Mouse (Mus musculus): ENCODE data around the gene Abcc6. TPM values are rescaled to one million over a fixed set of nuclear protein-coding genes. Genes with fewer than 3 reads are reported as not detected.

Abcc6 gene
- polyA plus RNA-seq, 1 experiment from 2014 or later: 0.18 TPM

DNA sequence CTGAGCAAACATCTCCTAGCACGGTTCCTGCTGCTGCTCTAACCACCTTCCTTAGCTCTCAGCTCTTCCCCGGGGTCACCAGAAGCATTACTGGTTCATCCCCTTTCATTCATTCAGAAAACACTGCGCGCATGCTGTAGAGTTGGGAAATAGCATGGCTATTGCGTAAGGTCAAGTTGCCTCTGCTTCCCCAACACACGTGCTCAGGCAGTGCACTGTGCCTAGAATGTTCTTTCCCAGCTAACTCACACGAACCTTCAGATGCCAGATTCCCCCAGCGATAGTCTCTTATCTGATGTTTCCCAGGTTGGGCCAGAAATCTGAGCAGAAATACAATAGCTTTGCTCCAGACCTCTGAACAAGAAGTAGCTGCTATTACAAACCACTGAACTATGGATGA is 37.6 kb downstream of the Abcc6 start:
- ATAC-seq (replicated peaks; ENCODE audit: insufficient number of reproducible peaks, low FRiP score, low TSS enrichment, low read depth): no peak
- Histone ChIP-seq H3K9ac (replicated peaks; ENCODE audit: low read length) (no peak overlapping the region), H3K36me3 (replicated peaks; ENCODE audit: control insufficient read depth, insufficient read depth, low read depth, low read length) (no peaks in the 10 kb centered on the region), H3K9me3 (replicated peaks; ENCODE audit: control insufficient read depth, low read length) (no peaks in the 10 kb centered on the region), H3K27me3 (ENCODE audit: control insufficient read depth, insufficient read depth, low read length) (no peaks in the 10 kb centered on the region), H3K4me1 (ENCODE audit: control insufficient read depth, insufficient read depth, low read length) (no peaks in the 10 kb centered on the region), H3K27ac (replicated peaks; ENCODE audit: low read depth, low read length) (no peak overlapping the region), H3K4me3 (ENCODE audit: low read depth, low read length) (no peak overlapping the region), H3K4me2 (ENCODE audit: low read depth, low read length) (no peak overlapping the region)
- DNase-seq (ENCODE audit: low spot score): no peak
- 86% methylated on average over 8 of the region's 8 CpGs for WGBS

- no peaks in the 10 kb centered on the region for H3K27me3 ChIP-seq (ENCODE audit: control insufficient read depth, insufficient read depth, low read length)
- WGBS: 88% methylated on average over 1 of the region's 1 CpGs
- DNase-seq (ENCODE audit: low spot score) (no peak), ATAC-seq (replicated peaks; ENCODE audit: insufficient number of reproducible peaks, low FRiP score, low TSS enrichment, low read depth) (no peak)
- H3K4me2 ChIP-seq (ENCODE audit: low read depth, low read length): no peak overlapping the region
- no peaks in the 10 kb centered on the region for H3K9me3 ChIP-seq (replicated peaks; ENCODE audit: control insufficient read depth, low read length)
- no peaks in the 10 kb centered on the region for H3K4me1 ChIP-seq (ENCODE audit: control insufficient read depth, insufficient read depth, low read length)
- no peak overlapping the region for H3K27ac ChIP-seq (replicated peaks; ENCODE audit: low read depth, low read length)
- H3K4me3 ChIP-seq (ENCODE audit: low read depth, low read length): no peak overlapping the region
- H3K36me3 ChIP-seq (replicated peaks; ENCODE audit: control insufficient read depth, insufficient read depth, low read depth, low read length): no peaks in the 10 kb centered on the region
- H3K9ac ChIP-seq (replicated peaks; ENCODE audit: low read length): no peak overlapping the region
These were observed 41.8 kb downstream of the Abcc6 start for GRCm38 (mm10) chr7:45988344-45988743.

- no peaks in the 10 kb centered on the region for H3K36me3 ChIP-seq (replicated peaks; ENCODE audit: control insufficient read depth, insufficient read depth, low read depth, low read length)
- no peak overlapping the region for H3K27ac ChIP-seq (replicated peaks; ENCODE audit: low read depth, low read length)
- no peaks in the 10 kb centered on the region for H3K27me3 ChIP-seq (ENCODE audit: control insufficient read depth, insufficient read depth, low read length)
- H3K4me1 ChIP-seq (ENCODE audit: control insufficient read depth, insufficient read depth, low read length): no peaks in the 10 kb centered on the region
- no peak overlapping the region for H3K9ac ChIP-seq (replicated peaks; ENCODE audit: low read length)
- WGBS: 77% methylated on average over 6 of the region's 6 CpGs
- ATAC-seq (replicated peaks; ENCODE audit: insufficient number of reproducible peaks, low FRiP score, low TSS enrichment, low read depth) (no peak), DNase-seq (ENCODE audit: low spot score) (no peak)
- H3K4me2 ChIP-seq (ENCODE audit: low read depth, low read length): no peak overlapping the region
- H3K9me3 ChIP-seq (replicated peaks; ENCODE audit: control insufficient read depth, low read length): no peaks in the 10 kb centered on the region
- no peak overlapping the region for H3K4me3 ChIP-seq (ENCODE audit: low read depth, low read length)
These were observed 43.2 kb downstream of the Abcc6 start for GRCm38 (mm10) chr7:45986893-45987292.

DNA sequence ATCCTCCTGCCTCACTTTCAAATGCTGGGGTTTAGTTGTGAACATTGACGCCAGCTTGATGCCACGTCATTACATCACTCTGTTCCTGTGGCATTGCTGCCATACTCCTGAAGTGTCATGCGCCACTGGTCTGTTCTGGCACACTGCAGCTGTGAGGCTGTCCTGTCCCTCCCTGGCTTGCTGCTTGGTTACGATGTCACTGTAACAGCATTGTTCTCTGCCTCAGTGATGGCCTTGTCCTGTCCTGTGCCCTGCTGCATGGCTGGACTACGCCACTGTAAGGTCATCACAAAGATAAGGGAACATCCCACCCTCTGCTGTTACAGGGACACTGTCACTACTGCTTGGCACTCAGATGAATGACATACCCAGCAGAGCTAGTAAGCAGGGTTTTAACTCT is 48.5 kb downstream of the Abcc6 start:
- ATAC-seq (replicated peaks; ENCODE audit: insufficient number of reproducible peaks, low FRiP score, low TSS enrichment, low read depth): no peak
- no peaks in the 10 kb centered on the region for H3K4me1 ChIP-seq (ENCODE audit: control insufficient read depth, insufficient read depth, low read length)

GRCm38 (mm10) chr7:45974512-45974911 is 55.6 kb downstream of the Abcc6 start:
- Histone ChIP-seq H3K27me3 (ENCODE audit: control insufficient read depth, insufficient read depth, low read length) (no peaks in the 10 kb centered on the region), H3K27ac (replicated peaks; ENCODE audit: low read depth, low read length) (no peak overlapping the region), H3K4me3 (ENCODE audit: low read depth, low read length) (no peak overlapping the region), H3K9ac (replicated peaks; ENCODE audit: low read length) (no peak overlapping the region), H3K36me3 (replicated peaks; ENCODE audit: control insufficient read depth, insufficient read depth, low read depth, low read length) (no peaks in the 10 kb centered on the region), H3K4me1 (ENCODE audit: control insufficient read depth, insufficient read depth, low read length) (no peaks in the 10 kb centered on the region), H3K4me2 (ENCODE audit: low read depth, low read length) (no peak overlapping the region), H3K9me3 (replicated peaks; ENCODE audit: control insufficient read depth, low read length) (no peaks in the 10 kb centered on the region)
- ATAC-seq (replicated peaks; ENCODE audit: insufficient number of reproducible peaks, low FRiP score, low TSS enrichment, low read depth) (no peak), DNase-seq (ENCODE audit: low spot score) (no peak)
- WGBS: 73% methylated on average over 6 of the region's 6 CpGs

More for the DNA sequence above, 48.5 kb downstream of the Abcc6 start:
- no peak overlapping the region for H3K4me2 ChIP-seq (ENCODE audit: low read depth, low read length)
- no peak overlapping the region for H3K27ac ChIP-seq (replicated peaks; ENCODE audit: low read depth, low read length)
- WGBS: 79% methylated on average over 5 of the region's 5 CpGs
- H3K36me3 ChIP-seq (replicated peaks; ENCODE audit: control insufficient read depth, insufficient read depth, low read depth, low read length): no peaks in the 10 kb centered on the region
- H3K9ac ChIP-seq (replicated peaks; ENCODE audit: low read length): no peak overlapping the region
- no peak for DNase-seq (ENCODE audit: low spot score)
- H3K4me3 ChIP-seq (ENCODE audit: low read depth, low read length): no peak overlapping the region
- H3K27me3 ChIP-seq (ENCODE audit: control insufficient read depth, insufficient read depth, low read length): no peaks in the 10 kb centered on the region
- H3K9me3 ChIP-seq (replicated peaks; ENCODE audit: control insufficient read depth, low read length): no peaks in the 10 kb centered on the region

- Histone ChIP-seq H3K36me3 (replicated peaks; ENCODE audit: control insufficient read depth, insufficient read depth, low read depth, low read length) (no peaks in the 10 kb centered on the region), H3K27ac (replicated peaks; ENCODE audit: low read depth, low read length) (no peak overlapping the region), H3K4me3 (ENCODE audit: low read depth, low read length) (no peak overlapping the region), H3K9me3 (replicated peaks; ENCODE audit: control insufficient read depth, low read length) (no peaks in the 10 kb centered on the region), H3K4me2 (ENCODE audit: low read depth, low read length) (no peak overlapping the region), H3K9ac (replicated peaks; ENCODE audit: low read length) (no peak overlapping the region), H3K4me1 (ENCODE audit: control insufficient read depth, insufficient read depth, low read length) (no peaks in the 10 kb centered on the region), H3K27me3 (ENCODE audit: control insufficient read depth, insufficient read depth, low read length) (no peaks in the 10 kb centered on the region)
- 70% methylated on average over 6 of the region's 6 CpGs for WGBS
- no peak for DNase-seq (ENCODE audit: low spot score)
- no peak for ATAC-seq (replicated peaks; ENCODE audit: insufficient number of reproducible peaks, low FRiP score, low TSS enrichment, low read depth)
These were observed 56.0 kb downstream of the Abcc6 start for GRCm38 (mm10) chr7:45974103-45974502.

- DNase-seq (ENCODE audit: low spot score): no peak
- H3K9ac ChIP-seq (replicated peaks; ENCODE audit: low read length): no peak overlapping the region
- no peak overlapping the region for H3K4me3 ChIP-seq (ENCODE audit: low read depth, low read length)
- 77% methylated on average over 6 of the region's 6 CpGs for WGBS
- H3K27me3 ChIP-seq (ENCODE audit: control insufficient read depth, insufficient read depth, low read length): no peaks in the 10 kb centered on the region
- no peaks in the 10 kb centered on the region for H3K36me3 ChIP-seq (replicated peaks; ENCODE audit: control insufficient read depth, insufficient read depth, low read depth, low read length)
- H3K9me3 ChIP-seq (replicated peaks; ENCODE audit: control insufficient read depth, low read length): no peaks in the 10 kb centered on the region
- no peak for ATAC-seq (replicated peaks; ENCODE audit: insufficient number of reproducible peaks, low FRiP score, low TSS enrichment, low read depth)
- no peak overlapping the region for H3K27ac ChIP-seq (replicated peaks; ENCODE audit: low read depth, low read length)
- no peaks in the 10 kb centered on the region for H3K4me1 ChIP-seq (ENCODE audit: control insufficient read depth, insufficient read depth, low read length)
- H3K4me2 ChIP-seq (ENCODE audit: low read depth, low read length): no peak overlapping the region
These were observed 56.8 kb downstream of the Abcc6 start for GRCm38 (mm10) chr7:45973271-45973687.

DNA sequence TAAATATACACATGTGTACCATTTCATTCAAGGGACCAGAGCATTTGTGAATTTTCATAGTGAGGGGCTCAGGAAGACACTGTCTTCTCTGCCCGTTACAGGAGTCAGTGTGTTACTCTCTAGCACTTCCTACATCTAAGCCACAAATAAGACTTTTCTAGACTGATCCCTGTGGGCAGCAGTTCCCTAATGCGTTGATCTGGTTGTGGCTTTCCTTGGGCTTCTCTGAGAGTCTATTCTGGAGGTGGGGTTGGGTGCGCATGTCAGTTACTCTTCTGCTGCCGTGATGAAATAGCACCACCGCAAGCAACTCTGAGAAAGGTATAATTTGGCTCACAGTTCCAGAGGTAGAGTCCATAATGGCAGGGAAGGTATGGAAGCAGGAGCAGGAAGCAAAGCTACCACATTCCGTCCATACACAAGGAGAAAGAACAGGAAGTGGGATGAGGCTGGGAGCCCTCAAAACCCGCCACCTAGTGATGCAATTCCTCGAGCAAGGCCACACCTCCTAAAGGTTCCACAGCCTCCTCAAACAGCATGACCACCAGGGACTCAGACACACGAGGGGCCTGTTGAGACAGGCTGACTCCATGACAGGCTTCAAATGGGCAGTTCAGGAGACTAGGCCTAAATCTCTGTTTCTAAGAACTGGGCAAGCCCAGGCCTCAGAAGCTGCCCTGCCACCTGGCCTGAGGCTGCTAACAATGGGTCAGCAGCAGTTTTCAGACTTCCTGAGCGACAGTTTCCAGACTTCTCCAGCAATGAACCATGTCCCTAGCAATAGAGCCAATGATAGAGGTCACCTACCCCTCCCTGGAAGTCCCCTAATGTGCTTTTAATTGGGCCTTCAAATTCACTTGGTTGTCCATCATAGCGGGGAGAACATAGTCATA is 58.0 kb downstream of the Abcc6 start:
- no peaks in the 10 kb centered on the region for H3K36me3 ChIP-seq (replicated peaks; ENCODE audit: control insufficient read depth, insufficient read depth, low read depth, low read length)
- H3K4me3 ChIP-seq (ENCODE audit: low read depth, low read length): no peak overlapping the region
- no peak overlapping the region for H3K4me2 ChIP-seq (ENCODE audit: low read depth, low read length)
- 78% methylated on average over 11 of the region's 11 CpGs for WGBS
- H3K9me3 ChIP-seq (replicated peaks; ENCODE audit: control insufficient read depth, low read length): no peaks in the 10 kb centered on the region
- H3K27ac ChIP-seq (replicated peaks; ENCODE audit: low read depth, low read length): no peak overlapping the region
- no peaks in the 10 kb centered on the region for H3K27me3 ChIP-seq (ENCODE audit: control insufficient read depth, insufficient read depth, low read length)
- ATAC-seq (replicated peaks; ENCODE audit: insufficient number of reproducible peaks, low FRiP score, low TSS enrichment, low read depth) (no peak), DNase-seq (ENCODE audit: low spot score) (no peak)
- no peaks in the 10 kb centered on the region for H3K4me1 ChIP-seq (ENCODE audit: control insufficient read depth, insufficient read depth, low read length)
- H3K9ac ChIP-seq (replicated peaks; ENCODE audit: low read length): no peak overlapping the region

Measured in embryonic facial prominence, embryonic 11.5 days (tissue).